Mouse (Mus musculus): Measurements from ENCODE around the gene Tmem248. TPM values are rescaled to one million over a fixed set of nuclear protein-coding genes. Genes with fewer than 3 reads are reported as not detected.

Tmem248 gene
- total and polyA plus RNA-seq, 3 experiments: 20.8 to 46.1 (median 35.7) TPM

GRCm38 (mm10) chr5:130173012-130173411 lies 43.9 kb upstream of the Tmem248 start:
- Histone ChIP-seq H3K27ac (no peak overlapping the region), H3K4me1 (ENCODE audit: control insufficient read depth, insufficient read depth, low read length) (peaks cover 7% of the 10 kb centered on the region), H3K27me3 (ENCODE audit: control insufficient read depth, insufficient read depth, low read length) (no peaks in the 10 kb centered on the region), H3K36me3 (ENCODE audit: control insufficient read depth, insufficient read depth, low read length) (peaks cover 3% of the 10 kb centered on the region), H3K4me3 (no peak overlapping the region), H3K79me2 (replicated peaks; ENCODE audit: control insufficient read depth, insufficient read depth, low read length) (peaks cover 2% of the 10 kb centered on the region; the same call in 1 of the 2 replicates), H3K9ac (ENCODE audit: low read depth, low read length) (no peak overlapping the region)
- TF ChIP-seq EP300 (IDR thresholded peaks at IDR 0.05; ENCODE audit: insufficient read depth, low read depth, low read length) (no peak), POLR2A (IDR thresholded peaks at IDR 0.05; ENCODE audit: insufficient read depth, low read depth, low read length) (no peak), CTCF (IDR thresholded peaks at IDR 0.05) (no peak)
- intact Hi-C loops (cut with DNase I): loop anchor here (2.0 to 10.0 kb wide), 4 partner anchors 48 to 1148 kb away; partner anchors contain the start of genes Ran and Vkorc1l1
- no peak for DNase-seq
- 95% methylated on average over 4 of the region's 4 CpGs for WGBS

- TF ChIP-seq CTCF (IDR thresholded peaks at IDR 0.05) (no peak), EP300 (IDR thresholded peaks at IDR 0.05; ENCODE audit: insufficient read depth, low read depth, low read length) (no peak), POLR2A (IDR thresholded peaks at IDR 0.05; ENCODE audit: insufficient read depth, low read depth, low read length) (no peak)
- 63% methylated on average over 4 of the region's 4 CpGs for WGBS
- peaks cover 6% of the 10 kb centered on the region for H3K4me1 ChIP-seq (ENCODE audit: control insufficient read depth, insufficient read depth, low read length)
- H3K79me2 ChIP-seq (replicated peaks; ENCODE audit: control insufficient read depth, insufficient read depth, low read length): peaks cover 3% of the 10 kb centered on the region; the same call in 1 of the 2 replicates
- H3K27ac ChIP-seq: no peak overlapping the region
- DNase-seq: no peak
- no peak overlapping the region for H3K9ac ChIP-seq (ENCODE audit: low read depth, low read length)
- intact Hi-C loops (cut with DNase I): loop anchor here (10.0 kb wide), 1 partner anchor 1153 kb away; the partner anchor contains the start of gene Ran
- peaks cover under 1% of the 10 kb centered on the region for H3K36me3 ChIP-seq (ENCODE audit: control insufficient read depth, insufficient read depth, low read length)
- H3K4me3 ChIP-seq: no peak overlapping the region
- no peaks in the 10 kb centered on the region for H3K27me3 ChIP-seq (ENCODE audit: control insufficient read depth, insufficient read depth, low read length)
These were observed 39.0 kb upstream of the Tmem248 start for GRCm38 (mm10) chr5:130177871-130178270.

DNA sequence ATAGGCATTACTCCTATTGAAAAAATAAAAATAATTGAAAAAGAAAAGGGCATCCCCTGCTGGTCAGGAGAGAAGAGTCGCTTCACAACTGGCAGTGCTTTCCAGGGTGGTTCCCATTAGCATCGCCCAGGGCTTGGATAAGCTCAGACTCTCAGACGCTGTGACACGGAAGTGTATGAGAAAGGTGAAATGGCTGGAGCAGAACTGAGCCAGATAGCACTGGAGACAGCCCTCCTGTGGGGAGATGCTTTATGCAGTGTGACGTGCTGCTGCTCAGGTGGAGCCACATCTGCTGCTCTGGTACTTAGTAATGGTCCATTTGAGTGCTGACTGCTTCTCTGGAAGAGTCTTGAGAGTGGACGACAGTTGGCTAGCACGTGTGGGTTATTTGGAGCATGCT lies 36.5 kb upstream of the Tmem248 start:
- Histone ChIP-seq H3K36me3 (ENCODE audit: control insufficient read depth, insufficient read depth, low read length) (no peaks in the 10 kb centered on the region), H3K79me2 (replicated peaks; ENCODE audit: control insufficient read depth, insufficient read depth, low read length) (peaks cover 2% of the 10 kb centered on the region; the same call in 1 of the 2 replicates), H3K27me3 (ENCODE audit: control insufficient read depth, insufficient read depth, low read length) (no peaks in the 10 kb centered on the region), H3K4me1 (ENCODE audit: control insufficient read depth, insufficient read depth, low read length) (peaks cover 7% of the 10 kb centered on the region), H3K9ac (ENCODE audit: low read depth, low read length) (no peak overlapping the region), H3K4me3 (no peak overlapping the region), H3K27ac (no peak overlapping the region)
- no peak for DNase-seq
- TF ChIP-seq EP300 (IDR thresholded peaks at IDR 0.05; ENCODE audit: insufficient read depth, low read depth, low read length) (no peak), POLR2A (IDR thresholded peaks at IDR 0.05; ENCODE audit: insufficient read depth, low read depth, low read length) (no peak), CTCF (IDR thresholded peaks at IDR 0.05) (0 out of 2 replicates have a peak, but pooled peaks have one; percentile 6)
- intact Hi-C loops (cut with DNase I): no loop called here
- 52% methylated on average over 7 of the region's 7 CpGs for WGBS

- H3K4me3 ChIP-seq: no peak overlapping the region
- 78% methylated on average over 6 of the region's 6 CpGs for WGBS
- intact Hi-C loops (cut with DNase I): no loop called here
- no peak for DNase-seq
- peaks cover 3% of the 10 kb centered on the region; the same call in 1 of the 2 replicates for H3K36me3 ChIP-seq (ENCODE audit: control insufficient read depth, insufficient read depth, low read length)
- no peak overlapping the region for H3K9ac ChIP-seq (ENCODE audit: low read depth, low read length)
- peaks cover 2% of the 10 kb centered on the region; the same call in 1 of the 2 replicates for H3K79me2 ChIP-seq (replicated peaks; ENCODE audit: control insufficient read depth, insufficient read depth, low read length)
- H3K4me1 ChIP-seq (ENCODE audit: control insufficient read depth, insufficient read depth, low read length): peaks cover 7% of the 10 kb centered on the region
- TF ChIP-seq POLR2A (IDR thresholded peaks at IDR 0.05; ENCODE audit: insufficient read depth, low read depth, low read length) (no peak), CTCF (IDR thresholded peaks at IDR 0.05) (no peak), EP300 (IDR thresholded peaks at IDR 0.05; ENCODE audit: insufficient read depth, low read depth, low read length) (no peak)
- no peaks in the 10 kb centered on the region for H3K27me3 ChIP-seq (ENCODE audit: control insufficient read depth, insufficient read depth, low read length)
- H3K27ac ChIP-seq: no peak overlapping the region
These were observed 34.9 kb upstream of the Tmem248 start for GRCm38 (mm10) chr5:130181740-130182540.

DNA sequence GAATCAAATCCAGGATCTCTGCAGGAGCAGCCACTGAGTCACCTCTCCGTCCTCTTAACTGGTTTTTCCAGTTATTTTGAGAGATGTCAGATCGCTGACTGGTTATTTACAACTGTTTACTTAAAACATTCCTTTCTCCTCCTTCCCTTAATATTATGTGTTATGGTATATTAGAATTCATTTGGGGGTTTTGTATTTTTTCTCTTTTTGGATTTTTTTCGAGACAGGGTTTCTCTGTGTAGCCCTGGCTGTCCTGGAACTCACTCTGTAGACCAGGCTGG lies 34.4 kb upstream of the Tmem248 start:
- no peak for DNase-seq

More for the DNA sequence above, 34.4 kb upstream of the Tmem248 start:
- 94% methylated on average over 3 of the region's 3 CpGs for WGBS
- Histone ChIP-seq H3K9ac (ENCODE audit: low read depth, low read length) (no peak overlapping the region), H3K4me3 (no peak overlapping the region), H3K27me3 (ENCODE audit: control insufficient read depth, insufficient read depth, low read length) (no peaks in the 10 kb centered on the region), H3K27ac (no peak overlapping the region), H3K79me2 (replicated peaks; ENCODE audit: control insufficient read depth, insufficient read depth, low read length) (peaks cover 2% of the 10 kb centered on the region; the same call in 1 of the 2 replicates), H3K36me3 (ENCODE audit: control insufficient read depth, insufficient read depth, low read length) (peaks cover 3% of the 10 kb centered on the region; the same call in 1 of the 2 replicates), H3K4me1 (ENCODE audit: control insufficient read depth, insufficient read depth, low read length) (peaks cover 7% of the 10 kb centered on the region)
- no peak for TF ChIP-seq POLR2A (IDR thresholded peaks at IDR 0.05; ENCODE audit: insufficient read depth, low read depth, low read length)
- TF ChIP-seq CTCF (IDR thresholded peaks at IDR 0.05): no peak
- no peak for TF ChIP-seq EP300 (IDR thresholded peaks at IDR 0.05; ENCODE audit: insufficient read depth, low read depth, low read length)
- intact Hi-C loops (cut with DNase I): no loop called here
